ENCODE assay signal across 9 mouse cellular contexts in the genomic region with DNA sequence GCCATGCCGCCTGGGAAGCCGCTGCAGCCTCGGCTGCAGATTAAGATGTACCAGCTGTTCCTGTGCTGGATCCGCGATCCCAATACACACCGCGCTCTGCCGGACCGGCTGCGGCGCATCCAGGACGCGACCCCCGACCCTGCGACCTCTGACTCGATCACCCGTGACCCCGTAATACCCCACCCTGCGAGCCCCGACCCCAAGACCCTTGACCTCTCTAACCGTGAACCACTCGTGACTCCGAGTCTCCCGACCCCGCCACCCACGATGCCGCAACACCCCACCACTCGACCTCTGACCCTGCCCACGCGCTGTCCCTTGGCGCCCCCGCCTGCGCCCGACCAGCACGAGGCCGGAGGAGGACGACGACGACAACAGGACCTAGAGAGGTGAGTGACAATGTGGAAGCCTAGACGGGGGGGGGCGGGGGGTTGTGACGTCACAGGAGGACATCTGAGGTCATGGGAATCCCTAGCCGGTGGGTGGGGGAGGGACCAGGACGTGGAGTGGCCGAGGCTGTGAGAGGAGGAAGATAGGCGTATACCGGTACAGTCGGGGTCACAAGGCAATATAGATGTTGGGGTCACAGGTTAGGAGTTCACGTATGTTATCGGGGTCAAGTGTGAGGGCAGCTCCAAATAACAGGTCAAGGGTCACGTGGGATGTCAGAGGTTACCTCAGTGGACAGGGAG. TPM values are rescaled to one million over a fixed set of nuclear protein-coding genes. Genes with fewer than 3 reads are reported as not detected.
DNase-seq lines count a peak whose midpoint lies in the region; ATAC-seq and TF ChIP-seq lines count a peak whose summit lies in the region.
"Had no signal": no experiment of that assay in that cellular context is flagged by ENCODE, and none has a peak within 500 bp of the region (broad histone marks: within the 10 kb centered on the region; RNA-seq: fewer than 3 reads in every experiment).

No protein-coding gene starts in this region.

- TF ChIP-seq POLR2A in heart, adult 2 months (IDR thresholded peaks at IDR 0.05; ENCODE audit: insufficient read depth, low read depth, low read length): no peak

- H3K79me2 ChIP-seq in heart, adult 2 months (replicated peaks; ENCODE audit: control insufficient read depth, insufficient read depth, low read length): no peaks in the 10 kb centered on the region

- H3K36me3 ChIP-seq in heart, adult 2 months (ENCODE audit: control insufficient read depth, insufficient read depth, low read length): no peaks in the 10 kb centered on the region
- H3K36me3 ChIP-seq in embryonic facial prominence, embryonic 11.5 days (replicated peaks; ENCODE audit: control insufficient read depth, insufficient read depth, low read depth, low read length): no peaks in the 10 kb centered on the region
- peaks cover 35% of the 10 kb centered on the region for H3K36me3 ChIP-seq in megakaryocyte, embryonic 14.5 days (replicated peaks; ENCODE audit: low read length)
- no peaks in the 10 kb centered on the region for H3K36me3 ChIP-seq in stomach, embryonic 14.5 days (ENCODE audit: control insufficient read depth, insufficient read depth, low read length)

- ATAC-seq in embryonic facial prominence, embryonic 11.5 days (replicated peaks; ENCODE audit: insufficient number of reproducible peaks, low FRiP score, low TSS enrichment, low read depth): peak; percentile 22
- peak; percentile 19 for ATAC-seq in stomach, embryonic 14.5 days (ENCODE audit: insufficient number of reproducible peaks, insufficient read depth, low FRiP score, low read depth)

- H3K4me2 ChIP-seq in embryonic facial prominence, embryonic 11.5 days (ENCODE audit: low read depth, low read length): peak overlapping the region; percentile 95
- H3K4me2 ChIP-seq in stomach, embryonic 14.5 days (replicated peaks; ENCODE audit: low read depth, low read length): peak overlapping the region; percentile 99

- no peak for TF ChIP-seq EP300 in heart, adult 2 months (IDR thresholded peaks at IDR 0.05; ENCODE audit: insufficient read depth, low read depth, low read length)

- peak overlapping the region; percentile 94 for H3K27ac ChIP-seq in heart, adult 2 months
- no peak overlapping the region for H3K27ac ChIP-seq in embryonic facial prominence, embryonic 11.5 days (replicated peaks; ENCODE audit: low read depth, low read length)
- H3K27ac ChIP-seq in stomach, embryonic 14.5 days (ENCODE audit: low read length): peak overlapping the region; percentile 87

- no peak for DNase-seq in heart, adult 2 months
- no peak for DNase-seq in heart, adult 9 months (ENCODE audit: low spot score in 2 of 2)
- peak; percentile 75 for DNase-seq in CD4-positive, CD25-positive, alpha-beta regulatory T cell, adult 2 months (ENCODE audit: low read depth, low spot score)
- peak; percentile 12 for DNase-seq in embryonic facial prominence, embryonic 11.5 days (ENCODE audit: low spot score)
- DNase-seq in induced T-regulatory cell, adult 2 months (ENCODE audit: low read depth): peak; percentile 83
- no peak for DNase-seq in urinary bladder, postnatal 14 days (ENCODE audit: low spot score)

- H3K9me3 ChIP-seq in embryonic facial prominence, embryonic 11.5 days (replicated peaks; ENCODE audit: control insufficient read depth, low read length): peaks cover 8% of the 10 kb centered on the region
- H3K9me3 ChIP-seq in megakaryocyte, embryonic 14.5 days: peaks cover 19% of the 10 kb centered on the region
- peaks cover 11% of the 10 kb centered on the region; the same call in 1 of the 2 replicates for H3K9me3 ChIP-seq in stomach, embryonic 14.5 days (ENCODE audit: control insufficient read depth, low read depth, low read length)

- 1% methylated on average over 51 of the region's 51 CpGs for WGBS in heart, adult 2 months
- 2% methylated on average over 50 of the region's 51 CpGs for WGBS in embryonic facial prominence, embryonic 11.5 days
- 3% methylated on average over 50 of the region's 51 CpGs for WGBS in stomach, embryonic 14.5 days

- H3K4me3 ChIP-seq in heart, adult 2 months: peak overlapping the region; percentile 78
- peak overlapping the region; percentile 73 for H3K4me3 ChIP-seq in embryonic facial prominence, embryonic 11.5 days (ENCODE audit: low read depth, low read length)
- peak overlapping the region; percentile 99 for H3K4me3 ChIP-seq in megakaryocyte, embryonic 14.5 days (replicated peaks)
- peak overlapping the region; percentile 75 for H3K4me3 ChIP-seq in stomach, embryonic 14.5 days (ENCODE audit: low read depth, low read length)

- intact Hi-C loops in heart, adult 2 months (cut with DNase I): loop anchor here (1.0 to 10.0 kb wide), 3 partner anchors 37 to 797 kb away; a partner anchor contains a TSS

- H3K4me1 ChIP-seq in heart, adult 2 months (ENCODE audit: control insufficient read depth, insufficient read depth, low read length): peaks cover 2% of the 10 kb centered on the region; the same call in 1 of the 2 replicates
- H3K4me1 ChIP-seq in embryonic facial prominence, embryonic 11.5 days (ENCODE audit: control insufficient read depth, insufficient read depth, low read length): no peaks in the 10 kb centered on the region; the same call in 1 of the 2 replicates
- peaks cover 32% of the 10 kb centered on the region for H3K4me1 ChIP-seq in megakaryocyte, embryonic 14.5 days
- peaks cover 6% of the 10 kb centered on the region; the same call in 1 of the 2 replicates for H3K4me1 ChIP-seq in stomach, embryonic 14.5 days (ENCODE audit: control insufficient read depth, insufficient read depth, low read length)

- H3K27me3 ChIP-seq in heart, adult 2 months (ENCODE audit: control insufficient read depth, insufficient read depth, low read length): no peaks in the 10 kb centered on the region
- no peaks in the 10 kb centered on the region for H3K27me3 ChIP-seq in embryonic facial prominence, embryonic 11.5 days (ENCODE audit: control insufficient read depth, insufficient read depth, low read length)
- H3K27me3 ChIP-seq in megakaryocyte, embryonic 14.5 days (replicated peaks): no peaks in the 10 kb centered on the region
- no peaks in the 10 kb centered on the region for H3K27me3 ChIP-seq in stomach, embryonic 14.5 days (ENCODE audit: control insufficient read depth, insufficient read depth, low read length)

- peak overlapping the region; percentile 69 for H3K9ac ChIP-seq in heart, adult 2 months (ENCODE audit: low read depth, low read length)
- peak overlapping the region; percentile 70 for H3K9ac ChIP-seq in embryonic facial prominence, embryonic 11.5 days (replicated peaks; ENCODE audit: low read length)
- peak overlapping the region; percentile 61 for H3K9ac ChIP-seq in stomach, embryonic 14.5 days (replicated peaks; ENCODE audit: low read depth, low read length)

- TF ChIP-seq CTCF in heart, adult 2 months (IDR thresholded peaks at IDR 0.05): no peak

RNA-seq across cellular contexts. Expression of a gene that starts 17.6 kb away (rescaled TPM):
- not detected for total RNA-seq in heart, adult 2 months (2021)
- polyA plus RNA-seq in heart, adult 2 months (2012; rRNA removed): not detected in 2 replicates
- not detected in 2 replicates for polyA plus RNA-seq in embryonic facial prominence, embryonic 11.5 days (2014; fragmentation: Nextera tagmentation; extraction: Ambion mirVana)
- 0.22 TPM in 1 of 2 replicates, not detected in the other for polyA plus RNA-seq in megakaryocyte, embryonic 14.5 days (2012; ENCODE audit: insufficient read depth, low replicate concordance)
- not detected in 2 replicates for polyA plus RNA-seq in stomach, embryonic 14.5 days (2014; fragmentation: Nextera tagmentation; extraction: Ambion mirVana)
- polyA plus RNA-seq: large intestine, adult 2 months had no signal

RNA-seq across cellular contexts. Expression of a gene that starts 36.0 kb away (rescaled TPM):
- total RNA-seq in heart, adult 2 months (2021): not detected
- not detected in 2 replicates for polyA plus RNA-seq in heart, adult 2 months (2012; rRNA removed)
- 0.28 TPM in 1 of 2 replicates, not detected in the other for polyA plus RNA-seq in embryonic facial prominence, embryonic 11.5 days (2014; fragmentation: Nextera tagmentation; extraction: Ambion mirVana)
- polyA plus RNA-seq in megakaryocyte, embryonic 14.5 days (2012; ENCODE audit: insufficient read depth, low replicate concordance): not detected in 2 replicates
- not detected in 2 replicates for polyA plus RNA-seq in stomach, embryonic 14.5 days (2014; fragmentation: Nextera tagmentation; extraction: Ambion mirVana)
- polyA plus RNA-seq: large intestine, adult 2 months had no signal

RNA-seq across cellular contexts. Expression of a gene that starts 36.8 kb away (rescaled TPM):
- 10 to 100 TPM; 21.2 to 23.3 TPM for total RNA-seq in heart, adult 2 months (2021)
- polyA plus RNA-seq in heart, adult 2 months (2012; rRNA removed): 11.0 and 18.6 TPM in 2 replicates
- polyA plus RNA-seq in embryonic facial prominence, embryonic 11.5 days (2014; fragmentation: Nextera tagmentation; extraction: Ambion mirVana): 17.1 and 19.3 TPM in 2 replicates
- polyA plus RNA-seq in megakaryocyte, embryonic 14.5 days (2012; ENCODE audit: insufficient read depth, low replicate concordance): 1.6 and 6.1 TPM in 2 replicates
- 22.0 and 23.3 TPM in 2 replicates for polyA plus RNA-seq in stomach, embryonic 14.5 days (2014; fragmentation: Nextera tagmentation; extraction: Ambion mirVana)

Comparison
In these comparisons a context has a peak if more than half of its experiments do, and no peak if none do; other contexts are left out.
1. DNase-seq: peak in CD4-positive, CD25-positive, alpha-beta regulatory T cell, adult 2 months (single experiment), embryonic facial prominence, embryonic 11.5 days (single experiment) and induced T-regulatory cell, adult 2 months (single experiment); none in heart, adult 2 months (0 of 2), heart, adult 9 months (0 of 2) and urinary bladder, postnatal 14 days (single experiment).
2. Peak in every context shown above with its lines, with median percentiles within 50 percentile points of each other: H3K4me3 ChIP-seq and H3K9ac ChIP-seq.